Mouse (Mus musculus) liver, embryonic 11.5 days (tissue): ENCODE measurements around the gene Acan. TPM values are rescaled to one million over a fixed set of nuclear protein-coding genes. Genes with fewer than 3 reads are reported as not detected.

Experiments
- ATAC-seq: fragments of 200-750 bp; cut with Nextera tagmentation; replicated peaks from 2 replicates; pipeline ENCODE4 v1.8.0; 2017; ENCODE audit warnings: moderate number of reproducible peaks, mild to moderate bottlenecking, moderate TSS enrichment, moderate library complexity; ENCODE audit not compliant: low FRiP score
- DNase-seq: peaks from one replicate; pipeline ENCODE4 v3.0.0-alpha.2; 2017; ENCODE audit warnings: low spot score
- H3K27ac ChIP-seq: fragments of 300-500 bp; sonication (generic); 2 replicates; pipeline ENCODE4 v1.5.1; 2014; ENCODE audit warnings: mild to moderate bottlenecking, low read depth, low read length, control low read depth
- H3K27me3 ChIP-seq: fragments of 300-500 bp; sonication (generic); replicated peaks from 2 replicates; pipeline ENCODE4 v1.6.1; 2014; ENCODE audit warnings: low read length, mixed read lengths; ENCODE audit not compliant: control insufficient read depth, insufficient read depth
- H3K36me3 ChIP-seq: fragments of 300-500 bp; sonication (generic); 2 replicates; pipeline ENCODE4 v1.6.1; 2014; ENCODE audit warnings: mild to moderate bottlenecking, low read length, moderate library complexity, mixed read lengths; ENCODE audit not compliant: control insufficient read depth, insufficient read depth
- H3K4me1 ChIP-seq: fragments of 300-500 bp; sonication (generic); replicated peaks from 2 replicates; pipeline ENCODE4 v1.6.1; 2014; ENCODE audit warnings: low read length, mixed read lengths; ENCODE audit not compliant: control insufficient read depth, insufficient read depth
- H3K4me2 ChIP-seq: fragments of 300-500 bp; sonication (generic); 2 replicates; pipeline ENCODE4 v1.6.1; 2014; ENCODE audit warnings: mild to moderate bottlenecking, control low read depth, moderate library complexity
- H3K4me3 ChIP-seq: fragments of 300-500 bp; sonication (generic); 2 replicates; pipeline ENCODE4 v1.5.1; 2014; ENCODE audit warnings: low read depth, low read length, control low read depth
- H3K9ac ChIP-seq: fragments of 300-500 bp; sonication (generic); 2 replicates; pipeline ENCODE4 v1.6.1; 2014; ENCODE audit warnings: low read depth, low read length, control low read depth
- H3K9me3 ChIP-seq: fragments of 300-500 bp; sonication (generic); 2 replicates; pipeline ENCODE4 v1.6.1; 2016; ENCODE audit warnings: low read length, inconsistent platforms, mixed read lengths; ENCODE audit not compliant: control insufficient read depth
- WGBS: fragments of 180-500 bp; shearing (Covaris S2); extraction: QIAGEN DNeasy Blood & Tissue Kit; methylation state at CpG from one replicate; pipeline ENCODE4 v1.1.7; 2014; 5-methylcytosine and 5-hydroxymethylcytosine counted together
- polyA plus RNA-seq: library from polyadenylated mRNA; unstranded; fragments of >200 nt; fragmentation: Nextera tagmentation; extraction: Ambion mirVana; gene quantifications from 2 replicates; pipeline ENCODE4 v1.2.1, GENCODE M21; 2014

The Acan gene
- polyA plus RNA-seq, 1 experiment from 2014 or later, result 0.08 TPM

DNA sequence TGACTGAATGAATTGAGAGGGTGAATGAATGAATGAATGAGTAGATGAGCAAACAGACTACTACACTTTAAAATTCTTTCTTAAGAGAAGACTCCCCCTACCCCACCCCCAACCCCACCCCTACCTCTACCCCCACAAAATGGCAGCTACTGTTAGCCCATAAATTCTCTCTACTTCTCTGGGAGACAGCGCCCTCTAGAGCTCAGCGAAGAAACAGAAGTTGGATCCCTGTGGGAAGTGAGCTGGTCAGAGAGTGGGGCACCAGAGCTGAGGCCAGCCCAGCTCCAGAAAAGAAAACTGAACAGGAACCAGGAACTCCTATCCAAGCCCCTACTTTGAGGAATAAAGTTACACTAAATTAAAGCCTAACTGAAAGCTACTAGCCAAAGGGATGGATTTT lies 5.3 kb downstream of the Acan start:
- ATAC-seq (no peak), DNase-seq (no peak)
- 32% methylated on average over 2 of the region's 2 CpGs for WGBS
- no peaks in the 10 kb centered on the region for H3K9me3 ChIP-seq
- H3K4me3 ChIP-seq, result no peak overlapping the region
- H3K27me3 ChIP-seq, result peaks cover 30% of the 10 kb centered on the region
- H3K4me1 ChIP-seq, result no peaks in the 10 kb centered on the region
- H3K4me2 ChIP-seq, result no peak overlapping the region
- no peak overlapping the region for H3K27ac ChIP-seq
- no peaks in the 10 kb centered on the region for H3K36me3 ChIP-seq
- H3K9ac ChIP-seq, result no peak overlapping the region

- ATAC-seq (no peak), DNase-seq (no peak)
- no peaks in the 10 kb centered on the region for H3K9me3 ChIP-seq
- no peak overlapping the region for H3K9ac ChIP-seq
- H3K36me3 ChIP-seq, result no peaks in the 10 kb centered on the region
- H3K27ac ChIP-seq, result no peak overlapping the region
- 64% methylated on average over 7 of the region's 7 CpGs for WGBS
- no peak overlapping the region for H3K4me3 ChIP-seq
- H3K4me2 ChIP-seq, result no peak overlapping the region
- H3K4me1 ChIP-seq, result no peaks in the 10 kb centered on the region
- no peaks in the 10 kb centered on the region; the same call in 1 of the 2 replicates for H3K27me3 ChIP-seq
These were observed 14.2 kb downstream of the Acan start for GRCm38 (mm10) chr7:79067466-79067865.

DNA sequence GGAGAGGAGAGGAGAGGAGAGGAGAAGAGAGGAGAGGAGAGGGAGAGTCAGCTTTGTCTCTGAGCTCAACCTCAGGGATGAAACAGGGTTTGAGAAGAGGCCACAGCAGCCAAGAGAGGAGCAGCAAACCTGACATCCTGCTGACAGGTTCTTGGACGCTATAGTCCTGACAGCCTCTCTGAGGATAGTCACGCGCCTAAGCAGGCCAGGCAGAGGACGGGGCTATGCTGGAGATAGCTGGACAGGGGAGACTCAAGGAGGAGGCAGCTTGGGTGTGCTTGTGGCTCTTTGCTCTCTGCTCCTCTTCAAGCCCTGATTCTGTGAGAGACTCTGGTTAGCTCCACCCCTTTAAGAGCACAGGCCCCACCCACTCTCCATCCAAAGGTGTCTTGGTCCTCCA lies 14.9 kb downstream of the Acan start:
- no peak overlapping the region for H3K27ac ChIP-seq
- no peak overlapping the region for H3K4me2 ChIP-seq
- no peak overlapping the region for H3K4me3 ChIP-seq
- no peaks in the 10 kb centered on the region for H3K27me3 ChIP-seq
- DNase-seq (no peak), ATAC-seq (no peak)
- no peaks in the 10 kb centered on the region for H3K36me3 ChIP-seq
- no peak overlapping the region for H3K9ac ChIP-seq
- WGBS, result 36% methylated on average over 4 of the region's 4 CpGs
- no peaks in the 10 kb centered on the region for H3K4me1 ChIP-seq
- no peaks in the 10 kb centered on the region for H3K9me3 ChIP-seq

DNA sequence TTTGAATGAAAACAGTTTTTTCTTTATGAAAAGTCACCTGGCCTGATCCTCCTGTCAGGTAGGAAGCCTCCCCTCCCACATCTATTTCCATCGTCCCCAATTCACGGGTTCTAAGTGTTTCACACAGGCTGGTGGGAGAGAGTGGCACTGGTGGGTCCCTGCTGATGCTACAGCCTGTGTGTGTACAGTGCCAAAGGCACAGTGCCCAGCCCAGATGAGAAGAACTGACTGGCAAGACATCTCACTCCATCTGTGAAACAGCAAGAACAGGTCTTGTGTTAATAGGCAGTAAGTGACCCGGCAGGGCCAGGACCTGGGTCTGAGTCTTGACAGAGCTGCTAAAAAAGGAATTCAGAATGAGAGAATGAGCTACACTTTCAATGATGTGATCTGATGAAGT lies 25.9 kb downstream of the Acan start:
- no peaks in the 10 kb centered on the region for H3K36me3 ChIP-seq
- no peak for ATAC-seq
- H3K9me3 ChIP-seq, result no peaks in the 10 kb centered on the region
- H3K4me2 ChIP-seq, result no peak overlapping the region
- no peak overlapping the region for H3K4me3 ChIP-seq
- H3K27ac ChIP-seq, result no peak overlapping the region
- DNase-seq, result no peak
- H3K27me3 ChIP-seq, result no peaks in the 10 kb centered on the region; the same call in 1 of the 2 replicates
- H3K4me1 ChIP-seq, result no peaks in the 10 kb centered on the region
- 53% methylated on average over 3 of the region's 3 CpGs for WGBS
- H3K9ac ChIP-seq, result no peak overlapping the region

DNA sequence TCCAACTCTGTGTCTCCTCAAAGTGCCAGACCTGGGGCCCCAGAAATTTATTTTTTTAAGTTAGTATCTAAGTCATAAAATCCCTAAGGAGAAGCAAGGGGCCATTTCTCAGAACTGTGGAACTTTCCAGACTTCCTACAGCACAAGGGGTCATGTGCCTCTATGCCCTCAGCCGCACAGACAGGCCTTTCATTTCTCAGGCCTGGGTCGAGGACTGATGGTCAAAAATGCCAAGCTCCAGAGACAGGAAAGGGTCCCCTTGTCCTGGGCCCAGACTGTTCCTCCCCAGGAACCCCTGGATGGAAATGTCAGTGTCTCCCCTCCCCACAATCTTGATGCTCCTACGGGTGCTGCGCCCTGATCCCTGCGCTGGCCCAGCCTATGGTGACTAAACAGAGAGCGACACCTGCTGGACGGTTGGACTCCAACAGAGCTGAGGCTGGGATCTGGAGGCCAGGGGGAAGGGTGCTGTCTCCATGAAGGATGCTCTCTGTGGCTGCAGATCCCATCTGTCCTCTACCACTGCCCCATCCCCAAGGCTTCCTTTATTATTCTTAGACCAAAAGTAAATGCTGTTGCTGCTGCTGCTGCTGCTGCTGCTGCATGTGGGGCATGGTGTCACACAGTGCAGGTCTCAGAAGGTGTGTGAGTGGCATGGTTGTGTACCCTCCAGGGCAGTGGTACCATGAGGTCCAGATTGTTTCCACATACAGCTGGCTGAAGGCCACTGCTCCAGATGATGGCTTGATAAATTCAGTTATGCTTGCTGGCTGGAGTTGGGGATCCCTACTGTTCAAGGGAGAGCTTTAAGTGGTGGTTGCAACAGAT lies 27.5 kb downstream of the Acan start:
- 21% methylated on average over 7 of the region's 7 CpGs for WGBS
- no peak overlapping the region for H3K4me3 ChIP-seq
- no peak overlapping the region for H3K27ac ChIP-seq
- ATAC-seq (peak; percentile 64; the same call in 1 of the 2 replicates), DNase-seq (peak; percentile 43)
- H3K9me3 ChIP-seq, result no peaks in the 10 kb centered on the region
- H3K4me2 ChIP-seq, result no peak overlapping the region
- H3K9ac ChIP-seq, result no peak overlapping the region
- no peaks in the 10 kb centered on the region for H3K36me3 ChIP-seq
- no peaks in the 10 kb centered on the region; the same call in 1 of the 2 replicates for H3K27me3 ChIP-seq
- no peaks in the 10 kb centered on the region for H3K4me1 ChIP-seq

GRCm38 (mm10) chr7:79089111-79089510 lies 35.8 kb downstream of the Acan start:
- DNase-seq, result no peak
- 65% methylated on average over 4 of the region's 4 CpGs for WGBS
- no peak for ATAC-seq

GRCm38 (mm10) chr7:79096492-79096891 lies 43.2 kb downstream of the Acan start:
- no peaks in the 10 kb centered on the region for H3K27me3 ChIP-seq
- H3K27ac ChIP-seq, result no peak overlapping the region
- WGBS, result 71% methylated on average over 5 of the region's 5 CpGs
- H3K9ac ChIP-seq, result no peak overlapping the region
- H3K4me3 ChIP-seq, result no peak overlapping the region
- H3K36me3 ChIP-seq, result no peaks in the 10 kb centered on the region
- DNase-seq, result no peak
- H3K9me3 ChIP-seq, result no peaks in the 10 kb centered on the region
- H3K4me1 ChIP-seq, result no peaks in the 10 kb centered on the region
- ATAC-seq, result no peak
- no peak overlapping the region for H3K4me2 ChIP-seq

More at GRCm38 (mm10) chr7:79089111-79089510, 35.8 kb downstream of the Acan start:
- Histone ChIP-seq H3K4me2 (no peak overlapping the region), H3K9ac (no peak overlapping the region), H3K9me3 (no peaks in the 10 kb centered on the region), H3K27me3 (no peaks in the 10 kb centered on the region), H3K27ac (no peak overlapping the region), H3K4me1 (no peaks in the 10 kb centered on the region), H3K4me3 (no peak overlapping the region), H3K36me3 (no peaks in the 10 kb centered on the region)

GRCm38 (mm10) chr7:79113848-79114247 lies 60.6 kb downstream of the Acan start:
- Histone ChIP-seq H3K4me2 (no peak overlapping the region), H3K27ac (no peak overlapping the region), H3K9ac (no peak overlapping the region), H3K4me3 (no peak overlapping the region), H3K27me3 (no peaks in the 10 kb centered on the region), H3K36me3 (no peaks in the 10 kb centered on the region), H3K9me3 (no peaks in the 10 kb centered on the region), H3K4me1 (no peaks in the 10 kb centered on the region)
- no peak for DNase-seq
- ATAC-seq, result no peak
- whole genome bisulfite sequencing, result 72% methylated on average over 4 of the region's 4 CpGs

DNA sequence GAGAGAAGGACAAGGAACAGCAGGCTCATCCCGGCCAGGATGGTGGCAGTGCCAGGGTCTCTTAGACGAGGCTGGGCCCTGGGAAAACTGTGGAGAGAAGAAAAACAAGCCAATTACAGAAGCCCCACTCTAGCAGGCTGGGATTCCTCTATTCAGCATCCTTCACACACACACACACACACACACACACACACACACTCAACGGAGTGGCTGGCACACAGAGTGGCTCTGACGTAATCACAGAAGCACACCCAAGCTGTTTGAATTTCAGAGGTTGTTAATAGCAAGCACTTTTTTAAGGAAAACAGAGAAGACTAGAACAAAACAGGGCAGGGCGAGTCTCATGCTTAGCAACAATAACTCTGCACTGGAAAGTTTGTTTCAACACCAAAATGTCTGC lies 70.2 kb downstream of the Acan start:
- Histone ChIP-seq H3K4me1 (no peaks in the 10 kb centered on the region), H3K27ac (no peak overlapping the region), H3K9ac (no peak overlapping the region), H3K36me3 (no peaks in the 10 kb centered on the region), H3K9me3 (no peaks in the 10 kb centered on the region), H3K4me2 (no peak overlapping the region), H3K27me3 (no peaks in the 10 kb centered on the region), H3K4me3 (no peak overlapping the region)
- no peak for DNase-seq
- ATAC-seq, result no peak
- WGBS, result 72% methylated on average over 5 of the region's 5 CpGs
